Mouse (Mus musculus): Measurements from ENCODE around the gene Tmcc3. TPM values are rescaled to one million over a fixed set of nuclear protein-coding genes. Genes with fewer than 3 reads are reported as not detected.

The Tmcc3 gene
- polyA plus RNA-seq, 1 experiment = 14.8 TPM

- Histone ChIP-seq H3K4me3 (ENCODE audit: low read depth, low read length) (no peak overlapping the region), H3K27me3 (ENCODE audit: control insufficient read depth, insufficient read depth, low read length, poor library complexity, severe bottlenecking) (no peaks in the 10 kb centered on the region), H3K36me3 (ENCODE audit: control insufficient read depth, insufficient read depth, low read length, poor library complexity, severe bottlenecking) (no peaks in the 10 kb centered on the region), H3K9me3 (replicated peaks; ENCODE audit: control insufficient read depth, insufficient read depth, low read length, poor library complexity, severe bottlenecking) (no peaks in the 10 kb centered on the region), H3K4me1 (ENCODE audit: control insufficient read depth, insufficient read depth, low read length) (no peaks in the 10 kb centered on the region), H3K9ac (ENCODE audit: low read depth, poor library complexity, severe bottlenecking) (no peak overlapping the region), H3K27ac (ENCODE audit: insufficient read depth, low read length) (no peak overlapping the region)
- TF ChIP-seq CTCF (IDR thresholded peaks at IDR 0.05; ENCODE audit: low read depth, low read length) (no peak), POLR2A (IDR thresholded peaks at IDR 0.05; ENCODE audit: insufficient read depth, low read length) (no peak), EP300 (IDR thresholded peaks at IDR 0.05; ENCODE audit: insufficient read depth, low read depth, low read length) (no peak)
Measured at GRCm38 (mm10) chr10:94640067-94640466, 328.3 kb downstream of the Tmcc3 start.

Other genes with a start within 250 kb of the Tmcc3 start
- gene Nr2c1, start 163.9 kb upstream of the Tmcc3 start, polyA plus RNA-seq (2011; ENCODE audit: insufficient read depth, insufficient read length, low read depth, missing spikeins) = 8.8 and 9.2 TPM in 2 replicates
- 320 and 329 TPM in 2 replicates for gene Ndufa12, start 113.2 kb upstream of the Tmcc3 start, polyA plus RNA-seq (2011; ENCODE audit: insufficient read depth, insufficient read length, low read depth, missing spikeins)
- not detected in 2 replicates for gene Gm4792, start 13.2 kb upstream of the Tmcc3 start, polyA plus RNA-seq (2011; ENCODE audit: insufficient read depth, insufficient read length, low read depth, missing spikeins)

Data from ES-Bruce4 (cell line).